Mouse (Mus musculus): ENCODE results near the gene Dio1. TPM values are rescaled to one million over a fixed set of nuclear protein-coding genes. Genes with fewer than 3 reads are reported as not detected.

Gene Dio1
- polyA plus RNA-seq, 1 experiment: 1.3 TPM

DNA sequence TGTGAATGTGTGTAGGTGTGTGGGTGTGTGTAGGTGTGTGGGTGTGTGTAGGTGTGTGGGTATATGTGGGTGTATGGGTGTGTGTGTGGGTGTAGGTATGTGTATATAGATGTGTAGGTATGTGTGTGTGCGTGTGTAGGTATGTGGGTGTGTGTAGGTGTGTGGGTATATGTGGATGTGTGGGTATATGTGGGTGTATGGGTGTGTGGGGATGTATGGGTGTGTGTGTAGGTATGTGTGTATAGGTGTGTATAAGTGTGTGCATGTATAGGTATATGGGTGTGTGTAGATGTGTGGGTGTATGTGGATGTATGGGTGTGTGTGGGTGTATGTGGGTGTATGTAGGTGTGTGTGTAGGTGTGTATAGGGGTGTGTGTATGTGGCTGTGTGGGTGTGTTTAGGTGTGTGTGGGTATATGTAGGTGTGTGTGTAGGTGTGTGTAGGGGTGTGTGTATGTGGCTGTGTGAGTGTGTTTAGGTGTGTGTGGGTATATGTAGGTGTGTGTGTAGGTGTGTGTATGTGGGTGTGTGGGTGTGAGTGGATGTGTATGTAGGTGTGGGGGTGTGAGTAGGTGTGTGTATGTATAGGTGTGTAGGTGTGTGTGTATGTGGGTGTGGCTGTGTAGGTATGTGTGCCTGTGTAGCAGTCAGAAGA lies 5.9 kb downstream of the Dio1 start:
- no peak for DNase-seq (ENCODE audit: low read depth)

DNA sequence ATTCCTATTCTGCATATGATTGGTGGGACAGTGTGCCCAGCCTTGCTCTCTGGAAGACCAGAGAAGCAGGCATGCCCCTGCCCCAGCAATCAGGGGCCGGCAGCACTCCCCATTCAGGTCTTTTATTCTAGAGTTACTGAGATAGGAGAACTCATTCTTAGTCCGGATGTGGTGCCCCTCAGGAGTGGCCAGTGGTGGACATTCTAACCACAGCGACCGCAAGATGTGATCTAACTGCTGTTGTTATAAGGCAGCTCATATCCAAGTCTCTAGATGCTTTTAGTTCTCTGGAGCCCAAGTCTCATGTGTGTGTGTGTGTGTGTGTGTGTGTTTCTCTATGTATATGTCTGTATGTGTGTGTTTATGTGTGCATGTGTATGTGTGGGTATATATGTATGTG lies 6.6 kb downstream of the Dio1 start:
- no peak for DNase-seq (ENCODE audit: low read depth)

DNA sequence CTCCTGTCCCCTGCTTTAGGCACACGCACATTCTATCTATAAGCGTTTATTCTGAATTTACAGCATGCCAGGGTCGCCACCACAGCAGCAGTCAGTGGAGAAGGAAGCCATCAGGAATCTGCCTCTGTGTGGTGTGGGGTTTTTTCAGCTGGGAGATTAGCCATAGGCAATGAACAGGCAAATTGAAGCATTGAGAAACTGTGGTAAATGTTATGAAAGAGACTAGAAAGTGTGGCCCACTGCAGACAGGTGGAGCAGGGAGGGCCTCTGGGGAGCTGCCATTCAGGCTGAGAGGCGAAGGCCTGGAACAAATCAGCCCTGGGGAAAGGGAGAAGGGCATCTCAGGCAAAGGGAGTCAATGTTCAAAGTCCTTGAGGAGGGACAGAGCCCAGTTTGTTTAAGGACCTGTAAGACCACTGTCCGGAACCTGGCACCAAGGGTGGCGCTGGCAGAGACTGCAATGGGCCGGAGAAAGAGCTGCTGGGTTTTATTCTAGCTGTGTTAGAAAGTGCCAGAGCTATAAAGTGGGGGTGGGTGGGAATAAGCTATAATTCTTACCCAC lies 7.1 kb downstream of the Dio1 start:
- no peak for DNase-seq (ENCODE audit: low read depth)

GRCm38 (mm10) chr4:107298071-107298606 lies 8.8 kb downstream of the Dio1 start:
- no peak for DNase-seq (ENCODE audit: low read depth)

DNA sequence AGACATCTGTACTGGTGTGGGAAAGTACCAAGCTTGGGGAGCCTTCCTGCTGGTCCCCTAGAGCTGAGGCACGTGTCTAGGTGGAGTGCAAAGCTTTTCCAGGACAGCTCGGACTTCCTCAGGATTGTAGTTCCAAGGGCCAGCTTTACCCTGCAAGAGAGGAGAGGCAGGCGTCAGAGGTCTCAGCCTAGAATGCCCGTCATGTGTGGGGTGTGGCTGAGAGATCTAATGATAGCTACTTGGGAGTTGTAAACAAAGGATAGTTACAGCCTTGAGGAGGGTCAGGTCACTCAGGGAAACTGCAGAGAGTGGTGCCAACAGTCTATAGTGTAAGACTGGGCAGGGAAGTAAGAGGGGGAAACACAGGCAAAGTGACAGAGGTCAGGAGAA lies 14.7 kb downstream of the Dio1 start:
- no peak for DNase-seq (ENCODE audit: low read depth)

GRCm38 (mm10) chr4:107291611-107292272 lies 15.2 kb downstream of the Dio1 start:
- no peak for DNase-seq (ENCODE audit: low read depth)

DNA sequence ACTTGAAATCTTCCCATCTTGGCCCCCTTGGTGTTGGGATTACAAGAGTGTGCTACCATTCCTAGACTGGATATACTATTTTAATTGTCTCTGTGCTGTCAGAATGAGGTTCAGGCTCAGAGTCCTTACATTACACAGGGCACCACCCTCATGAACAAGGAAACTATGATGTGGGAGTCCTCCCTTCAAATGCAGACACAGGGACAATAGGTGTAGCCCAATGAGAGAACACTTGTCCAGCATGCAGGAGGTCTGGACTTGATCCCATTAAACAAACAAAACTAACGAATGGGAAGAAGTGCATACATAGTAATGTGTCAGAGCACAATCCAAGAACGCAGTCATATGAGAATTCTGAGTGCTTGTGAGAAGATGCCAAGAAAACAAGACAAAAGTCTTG lies 19.5 kb downstream of the Dio1 start:
- DNase-seq (ENCODE audit: low read depth): no peak

- no peak for DNase-seq (ENCODE audit: low read depth)
Observed at GRCm38 (mm10) chr4:107286386-107286785, 20.6 kb downstream of the Dio1 start.

GRCm38 (mm10) chr4:107285446-107286200 lies 21.3 kb downstream of the Dio1 start:
- DNase-seq (ENCODE audit: low read depth): no peak

DNA sequence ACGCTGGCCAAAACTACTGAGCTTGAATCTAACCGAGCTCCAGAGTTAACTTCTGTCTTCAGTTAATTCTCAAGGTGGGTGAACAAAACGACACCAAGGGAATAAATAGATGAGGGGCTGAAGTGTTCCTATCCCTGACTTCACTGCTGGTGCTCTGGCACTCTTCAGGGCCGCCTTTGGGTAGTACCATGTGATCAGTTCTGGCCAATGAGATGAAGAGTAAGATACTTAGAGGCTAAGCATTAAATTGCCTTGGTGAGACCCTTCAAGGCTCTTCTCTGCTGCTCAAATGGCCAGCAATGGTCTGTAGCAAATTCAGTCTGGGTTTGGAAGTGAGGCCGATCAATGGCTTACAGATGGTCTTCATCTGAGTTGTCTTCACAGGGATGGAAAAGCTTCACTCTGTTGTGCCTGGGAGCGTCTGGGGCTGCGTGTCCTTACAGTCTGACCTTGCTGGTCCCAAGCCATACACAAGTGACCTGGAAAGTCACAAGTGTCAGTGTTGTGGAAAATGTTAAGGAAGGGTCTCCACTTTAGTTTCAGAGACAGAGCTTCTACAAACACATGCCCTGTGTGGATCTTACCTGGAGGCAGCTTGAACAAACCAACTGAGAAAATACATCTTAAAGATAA lies 26.0 kb downstream of the Dio1 start:
- DNase-seq (ENCODE audit: low read depth): no peak

GRCm38 (mm10) chr4:107278188-107278707 lies 28.7 kb downstream of the Dio1 start:
- DNase-seq (ENCODE audit: low read depth): no peak

GRCm38 (mm10) chr4:107274511-107274910 lies 32.5 kb downstream of the Dio1 start:
- DNase-seq (ENCODE audit: low read depth): no peak

GRCm38 (mm10) chr4:107273683-107274082 lies 33.3 kb downstream of the Dio1 start:
- no peak for DNase-seq (ENCODE audit: low read depth)

DNA sequence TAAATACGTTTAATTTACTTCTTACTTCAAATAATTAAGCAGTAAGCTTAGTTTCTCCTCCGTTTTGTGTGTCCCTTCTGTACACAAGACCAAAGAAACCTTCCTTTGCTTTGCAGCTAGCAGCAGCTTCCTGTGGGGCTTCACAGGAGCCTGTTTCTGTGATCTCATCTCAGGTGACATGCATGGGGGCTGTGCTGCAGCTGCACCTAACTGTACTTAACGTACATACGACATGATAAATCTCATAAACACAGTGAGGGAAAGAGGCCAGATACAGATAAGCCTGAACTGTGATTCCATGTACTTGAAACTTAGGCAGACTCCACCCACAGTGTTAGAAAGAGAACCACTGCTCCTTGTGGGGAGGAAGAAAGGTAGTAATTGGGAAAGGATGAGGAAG lies 47.0 kb downstream of the Dio1 start:
- no peak for DNase-seq (ENCODE audit: low read depth)

DNA sequence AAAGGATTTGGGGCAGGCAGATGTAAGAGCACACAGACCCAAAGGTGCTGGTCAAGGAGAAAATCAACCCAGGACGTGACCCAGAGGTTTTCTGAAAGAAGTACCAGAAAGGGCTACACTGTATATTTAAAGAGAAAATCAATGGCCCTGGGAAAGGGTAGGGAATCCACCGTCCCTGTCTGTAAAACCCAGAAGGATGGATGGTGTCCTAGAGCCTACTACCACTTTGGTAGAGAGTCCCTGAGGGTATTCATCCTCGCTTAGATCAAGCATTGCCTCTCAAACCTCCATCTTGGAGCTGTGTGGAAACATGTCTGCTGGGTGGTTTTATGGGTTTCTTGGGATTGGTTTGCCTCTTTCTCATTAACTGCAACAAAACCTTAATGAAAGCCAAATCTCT lies 52.6 kb downstream of the Dio1 start:
- DNase-seq (ENCODE audit: low read depth): no peak

- DNase-seq (ENCODE audit: low read depth): peak; percentile 59
Observed at GRCm38 (mm10) chr4:107253125-107254091, 53.6 kb downstream of the Dio1 start, which contains the start of the genes Lrrc42 and Hspb11. Gene Lrrc42, minus strand, starts transcription at chr4:107253532. Gene Hspb11, plus strand, starts transcription at chr4:107253593.

DNA sequence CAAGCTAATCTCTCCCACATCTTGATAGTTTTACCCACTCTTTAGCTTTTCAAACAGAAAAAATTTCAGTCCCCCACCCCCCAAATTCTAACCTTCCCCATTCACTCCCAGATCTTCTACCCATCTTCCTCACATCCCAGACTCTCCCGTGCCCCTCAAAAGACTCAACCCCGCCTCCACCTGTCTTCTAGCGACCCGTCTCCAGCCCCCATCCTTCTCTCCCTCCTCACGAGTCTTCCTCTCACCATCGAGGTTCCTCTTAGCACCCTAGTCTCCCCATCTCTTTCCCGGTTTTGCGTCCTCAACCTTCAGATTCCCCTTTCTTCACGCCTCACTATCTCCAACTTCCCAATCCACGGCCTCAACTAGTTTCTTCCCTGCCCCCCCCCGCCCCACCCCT lies 54.4 kb downstream of the Dio1 start:
- DNase-seq (ENCODE audit: low read depth): no peak

DNA sequence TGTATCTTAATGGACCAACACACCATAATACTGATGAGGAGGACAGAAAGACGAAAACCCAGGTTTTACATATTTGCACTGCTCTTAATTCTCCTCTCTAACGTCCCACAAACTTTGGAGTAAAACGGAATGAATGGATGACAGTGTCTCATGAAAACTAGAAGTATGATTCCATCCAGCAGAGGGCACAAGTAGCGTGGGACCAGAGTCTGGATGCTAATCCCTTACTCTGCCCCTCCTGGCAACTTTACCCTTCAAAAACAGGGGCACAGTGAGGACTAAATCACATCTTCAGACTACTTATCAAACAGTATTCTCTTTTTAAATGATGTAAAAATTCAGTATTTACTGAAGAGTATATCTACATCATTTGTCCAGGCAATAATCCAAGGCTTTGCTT lies 56.5 kb downstream of the Dio1 start:
- DNase-seq (ENCODE audit: low read depth): no peak

- no peak for DNase-seq (ENCODE audit: low read depth)
Observed at GRCm38 (mm10) chr4:107249471-107249870, 57.5 kb downstream of the Dio1 start.

DNA sequence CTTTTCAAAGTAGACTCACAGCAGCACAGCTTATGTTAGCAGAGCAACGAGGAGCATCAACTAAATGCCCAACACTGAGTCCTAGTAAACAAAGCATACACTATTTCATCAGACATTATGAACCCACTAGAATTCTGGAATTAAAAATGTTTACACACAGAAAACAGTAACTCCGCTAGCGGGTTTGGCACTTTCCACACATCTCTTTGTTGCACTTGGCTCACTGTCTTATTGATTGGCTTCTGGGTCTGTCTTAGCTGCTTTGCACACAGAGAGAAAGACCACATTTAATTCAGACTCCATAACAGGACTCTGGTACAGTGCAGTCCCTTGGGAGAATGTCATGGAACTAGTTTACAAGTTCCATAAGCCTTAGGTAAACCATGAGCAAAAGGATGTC lies 58.9 kb downstream of the Dio1 start:
- no peak for DNase-seq (ENCODE audit: low read depth)

Measured in gonadal fat pad, adult 2 months (tissue).